Mouse (Mus musculus) lung, adult 2 months (tissue): ENCODE data around the gene Capn2. TPM values are rescaled to one million over a fixed set of nuclear protein-coding genes. Genes with fewer than 3 reads are reported as not detected.

ENCODE experiments used
- DNase-seq: peaks from one replicate; pipeline ENCODE4 v3.0.0; 2022
- H3K4me1 ChIP-seq: fragments of 200-500 bp; 2 replicates; pipeline ENCODE4 v1.6.1; 2011; ENCODE audit warnings: low read length; ENCODE audit not compliant: control insufficient read depth, insufficient read depth
- H3K4me3 ChIP-seq: fragments of 200-500 bp; replicated peaks from 2 replicates; pipeline ENCODE3; 2011; ENCODE audit warnings: low read depth, mild to moderate bottlenecking, control low read depth, low read length; ENCODE audit errors: extremely low read depth
- CTCF ChIP-seq: fragments of 200-500 bp; IDR thresholded peaks from 2 replicates; pipeline ENCODE4 v1.5.1; 2011; ENCODE audit warnings: mild to moderate bottlenecking, low read length, control low read depth; ENCODE audit not compliant: insufficient read depth
- POLR2A ChIP-seq: fragments of 200-500 bp; IDR thresholded peaks from 2 replicates; pipeline ENCODE4 v1.6.1; 2011; ENCODE audit warnings: low read depth, mild to moderate bottlenecking, control low read depth, low read length, borderline replicate concordance; ENCODE audit errors: extremely low read depth
- WGBS: fragments of 180-500 bp; shearing (Covaris S2); methylation state at CpG from one replicate; pipeline ENCODE4 v1.1.7; 2018; 5-methylcytosine and 5-hydroxymethylcytosine counted together
- polyA plus RNA-seq: library from polyadenylated mRNA; depleted of rRNA; stranded (reverse); fragments of >200 nt; gene quantifications from 2 replicates; pipeline ENCODE4 v1.2.3, GENCODE M21; 2012; rRNA removed

The Capn2 gene
- polyA plus RNA-seq, 1 experiment = 69.0 TPM

DNA sequence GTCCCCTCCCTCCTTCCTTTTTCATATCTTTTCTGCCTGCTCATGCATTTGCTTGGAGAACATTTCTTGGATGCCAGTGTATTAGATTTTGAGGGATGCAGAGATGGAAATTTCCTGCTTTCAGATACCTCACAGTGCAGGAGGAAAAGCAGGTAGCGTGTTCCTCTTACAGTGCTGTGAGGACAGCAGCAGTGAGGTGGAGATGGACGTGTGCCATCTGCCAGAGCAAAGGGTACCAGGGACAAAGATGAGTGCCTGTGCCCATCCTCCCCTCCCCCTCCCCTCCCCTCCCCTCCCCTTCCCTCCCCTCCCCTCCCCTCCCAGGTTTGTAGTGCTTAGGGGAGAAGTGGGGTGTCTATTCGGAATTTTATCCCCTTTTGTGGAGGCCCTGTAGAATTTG, 87.6 kb downstream of the Capn2 start:
- 64% methylated on average over 3 of the region's 3 CpGs for WGBS
- Histone ChIP-seq H3K4me3 (no peak overlapping the region), H3K4me1 (peaks cover 5% of the 10 kb centered on the region; the same call in 1 of the 2 replicates)
- TF ChIP-seq POLR2A (no peak), CTCF (no peak)
- no peak for DNase-seq

DNA sequence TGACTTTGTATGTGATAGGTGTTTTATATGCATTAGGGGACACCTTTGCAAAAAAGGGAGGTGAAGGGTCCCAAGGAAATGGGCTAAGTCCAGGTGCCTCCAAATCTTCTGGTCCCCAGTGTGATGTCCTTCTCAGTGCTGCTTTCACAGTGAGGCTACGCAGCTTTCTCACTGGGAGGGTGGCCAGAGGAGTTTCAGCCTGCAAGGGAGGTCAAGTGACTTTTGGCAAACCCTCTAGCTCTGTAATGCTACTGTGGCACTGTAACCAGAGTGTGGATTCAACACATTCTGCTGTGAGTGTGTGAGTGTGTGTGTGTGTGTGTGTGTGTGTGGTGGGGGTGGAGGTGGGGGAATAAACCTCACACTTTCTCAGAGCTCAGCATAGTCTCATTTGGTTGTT, 90.0 kb downstream of the Capn2 start:
- peak; percentile 41 for DNase-seq
- Histone ChIP-seq H3K4me3 (no peak overlapping the region), H3K4me1 (peaks cover 8% of the 10 kb centered on the region)
- 59% methylated on average over 1 of the region's 1 CpGs for WGBS
- TF ChIP-seq POLR2A (no peak), CTCF (no peak)

DNA sequence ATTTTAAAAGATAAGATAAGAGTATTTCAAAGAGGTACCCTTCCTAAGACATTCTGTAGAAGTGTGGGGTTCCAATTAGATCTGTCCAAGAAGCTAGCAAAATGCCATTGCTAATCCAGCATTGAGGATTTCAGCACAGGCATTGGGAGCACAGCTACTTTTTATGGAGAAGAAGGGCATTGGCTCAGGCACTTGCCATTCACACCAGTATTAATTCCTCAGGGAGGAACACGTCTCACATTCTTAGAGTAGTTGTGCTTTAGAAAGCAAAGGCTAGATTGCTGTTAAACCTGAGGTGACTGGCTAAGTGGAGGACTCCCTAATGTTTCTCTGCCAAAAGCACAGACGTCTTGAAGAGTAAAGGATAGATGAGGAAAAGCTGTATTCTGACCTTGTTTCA, 91.0 kb downstream of the Capn2 start:
- 47% methylated on average over 2 of the region's 2 CpGs for WGBS
- Histone ChIP-seq H3K4me3 (no peak overlapping the region), H3K4me1 (peaks cover 8% of the 10 kb centered on the region)
- no peak for TF ChIP-seq CTCF
- no peak for TF ChIP-seq POLR2A
- DNase-seq = peak; percentile 2

DNA sequence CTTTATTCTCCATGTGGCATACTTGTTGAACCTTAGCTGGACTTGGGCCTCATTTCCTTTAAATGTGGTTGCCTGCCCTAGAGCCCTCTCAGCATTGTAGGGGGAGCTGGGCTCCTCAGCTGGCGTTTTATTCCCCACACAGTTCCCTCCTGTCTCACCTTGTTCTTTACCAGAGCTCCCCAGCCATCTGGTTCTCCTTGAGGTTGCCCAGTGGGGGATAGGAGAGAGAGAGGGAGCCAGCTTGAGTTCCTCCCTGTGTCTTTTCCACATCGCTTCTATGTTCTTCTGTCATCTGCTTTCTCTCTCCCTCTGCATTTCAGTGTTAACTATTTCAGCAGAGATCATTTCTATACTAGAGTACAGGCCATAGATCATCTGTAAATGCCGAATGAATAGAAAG, 92.2 kb downstream of the Capn2 start:
- TF ChIP-seq CTCF = no peak
- no peak for DNase-seq
- H3K4me1 ChIP-seq = peaks cover 10% of the 10 kb centered on the region
- WGBS = 85% methylated on average over 3 of the region's 3 CpGs
- no peak overlapping the region for H3K4me3 ChIP-seq

DNA sequence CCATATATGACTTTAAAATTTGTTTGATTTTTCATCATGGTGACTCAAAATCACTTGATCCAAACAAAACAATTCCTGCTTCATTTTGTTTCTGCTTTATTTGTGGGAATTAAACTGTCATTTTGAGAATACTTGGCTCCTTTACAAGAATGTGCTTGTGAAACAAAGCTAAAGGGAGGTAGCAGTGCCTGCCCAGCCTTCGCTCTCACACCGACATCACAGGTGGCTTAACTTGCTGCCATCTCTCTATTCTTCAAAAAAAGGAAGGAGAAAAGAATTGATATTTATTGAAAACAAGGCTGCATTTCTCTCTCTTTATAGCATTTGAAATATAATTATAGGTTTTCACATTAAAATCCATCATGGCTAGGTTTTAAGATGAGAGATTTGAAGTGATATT, 93.1 kb downstream of the Capn2 start:
- TF ChIP-seq CTCF (no peak), POLR2A (no peak)
- Histone ChIP-seq H3K4me3 (no peak overlapping the region), H3K4me1 (peaks cover 13% of the 10 kb centered on the region)
- 46% methylated on average over 2 of the region's 2 CpGs for WGBS
- no peak for DNase-seq

DNA sequence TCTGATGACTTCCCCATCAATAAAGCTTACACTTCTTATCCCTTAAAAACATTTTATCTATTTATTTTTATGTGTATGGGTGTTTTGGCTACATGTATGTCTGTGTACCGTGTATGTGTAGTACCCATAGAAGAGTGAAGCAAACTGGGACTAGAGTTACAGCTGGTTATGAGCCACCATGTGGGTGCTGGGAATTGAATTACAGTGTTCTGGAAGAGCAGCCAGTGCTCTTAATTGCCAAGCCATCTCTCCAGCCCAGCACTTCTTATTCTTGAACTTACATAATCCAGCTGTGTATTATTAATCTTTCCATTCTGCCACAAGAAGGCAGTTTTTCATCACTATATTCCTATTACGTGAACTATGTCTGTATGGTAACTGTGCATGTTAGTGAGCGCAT, 97.9 kb downstream of the Capn2 start:
- Histone ChIP-seq H3K4me3 (no peak overlapping the region), H3K4me1 (peaks cover 8% of the 10 kb centered on the region)
- DNase-seq = no peak
- TF ChIP-seq POLR2A (no peak), CTCF (no peak)
- WGBS = 79% methylated on average over 3 of the region's 3 CpGs

Other genes with a start within 250 kb of the Capn2 start
- 67.2 and 114 TPM in 2 replicates for gene Degs1, start 234.8 kb downstream of the Capn2 start, polyA plus RNA-seq
- gene Fbxo28, start 176.0 kb downstream of the Capn2 start, polyA plus RNA-seq = 9.0 and 11.2 TPM in 2 replicates
- 43.0 and 65.1 TPM in 2 replicates for gene Trp53bp2, start 108.4 kb downstream of the Capn2 start, polyA plus RNA-seq
- 0.26 TPM in 2 replicates for gene Capn8, start 47.4 kb upstream of the Capn2 start, polyA plus RNA-seq
- not detected in 2 replicates for gene Ccdc185, start 231.6 kb upstream of the Capn2 start, polyA plus RNA-seq
- gene Susd4, start 246.3 kb upstream of the Capn2 start, polyA plus RNA-seq = 12.8 and 13.1 TPM in 2 replicates